ENCODE assay signal across 10 mouse cellular contexts in genomic region chr4:129410532-129410931, GRCm38 (mm10). TPM values are rescaled to one million over a fixed set of nuclear protein-coding genes. Genes with fewer than 3 reads are reported as not detected.
A peak's percentile ranks its signal among the peaks of the same experiment; 100 is the strongest.
DNase-seq lines count a peak whose midpoint lies in the region; ATAC-seq and TF ChIP-seq lines count a peak whose summit lies in the region.
"Not testable (repeated sequence)": the region's sequence is repeated elsewhere in the genome, so short reads cannot be mapped to it uniquely, and the experiment has no call there.
"Had no signal": no experiment of that assay in that cellular context is flagged by ENCODE, and none has a peak within 500 bp of the region (broad histone marks: within the 10 kb centered on the region; RNA-seq: fewer than 3 reads in every experiment).

No protein-coding gene starts in this region.

- not testable (repeated sequence) for TF ChIP-seq CTCF in intestine, postnatal 0 days (IDR thresholded peaks at IDR 0.05; ENCODE audit: low read depth); stomach, postnatal 0 days (IDR thresholded peaks at IDR 0.05; ENCODE audit: low read depth)

- H3K27me3 ChIP-seq in embryonic facial prominence, embryonic 14.5 days (replicated peaks; ENCODE audit: control insufficient read depth, insufficient read depth, low read length); intestine, postnatal 0 days (replicated peaks; ENCODE audit: control insufficient read depth, insufficient read depth, low read length); stomach, embryonic 16.5 days (ENCODE audit: control insufficient read depth, insufficient read depth, low read length); stomach, postnatal 0 days (ENCODE audit: control insufficient read depth, insufficient read depth, low read length): not testable (repeated sequence)

- WGBS in embryonic facial prominence, embryonic 14.5 days: 92% methylated on average over 3 of the region's 3 CpGs
- WGBS in intestine, postnatal 0 days: 91% methylated on average over 3 of the region's 3 CpGs
- WGBS in stomach, embryonic 16.5 days: 80% methylated on average over 3 of the region's 3 CpGs
- WGBS in stomach, postnatal 0 days: 68% methylated on average over 3 of the region's 3 CpGs

- H3K27ac ChIP-seq in embryonic facial prominence, embryonic 14.5 days (replicated peaks; ENCODE audit: low read depth, low read length); intestine, postnatal 0 days (ENCODE audit: low read depth, low read length); stomach, embryonic 16.5 days (ENCODE audit: low read length); stomach, postnatal 0 days (replicated peaks): not testable (repeated sequence)

- not testable (repeated sequence) for H3K36me3 ChIP-seq in embryonic facial prominence, embryonic 14.5 days (ENCODE audit: control insufficient read depth, insufficient read depth, low read length); intestine, postnatal 0 days (ENCODE audit: control insufficient read depth, insufficient read depth); stomach, embryonic 16.5 days (ENCODE audit: control insufficient read depth, insufficient read depth, low read length); stomach, postnatal 0 days (ENCODE audit: control insufficient read depth, insufficient read depth, low read length)

- not testable (repeated sequence) for H3K4me2 ChIP-seq in embryonic facial prominence, embryonic 14.5 days (ENCODE audit: low read depth, low read length); intestine, postnatal 0 days (replicated peaks; ENCODE audit: low read depth); stomach, embryonic 16.5 days (ENCODE audit: low read depth, low read length); stomach, postnatal 0 days (replicated peaks; ENCODE audit: low read depth)

- ATAC-seq in embryonic facial prominence, embryonic 14.5 days (ENCODE audit: low read depth): not testable (repeated sequence)
- 0 out of 2 replicates have a peak, but pooled peaks have one; percentile 51 for ATAC-seq in erythroblast, adult 5-6 weeks (replicated peaks; ENCODE audit: low FRiP score, poor library complexity, severe bottlenecking)
- ATAC-seq in intestine, postnatal 0 days: 0 out of 2 replicates have a peak, but pooled peaks have one; percentile 22
- peak; percentile 29; the same call in 1 of the 2 replicates for ATAC-seq in stomach, embryonic 16.5 days (ENCODE audit: insufficient read depth, low FRiP score)
- ATAC-seq in stomach, postnatal 0 days (ENCODE audit: low FRiP score, low TSS enrichment): peak; percentile 67

- not testable (repeated sequence) for TF ChIP-seq EP300 in stomach, postnatal 0 days (optimal IDR thresholded peaks at IDR 0.05)

- H3K9me3 ChIP-seq in embryonic facial prominence, embryonic 14.5 days (ENCODE audit: control insufficient read depth, low read length); intestine, postnatal 0 days (ENCODE audit: control insufficient read depth); stomach, embryonic 16.5 days (replicated peaks; ENCODE audit: control insufficient read depth, low read length); stomach, postnatal 0 days (ENCODE audit: control insufficient read depth, low read length): not testable (repeated sequence)

- peak; percentile 23 for DNase-seq in embryonic facial prominence, embryonic 14.5 days (ENCODE audit: low spot score)
- DNase-seq in stomach, postnatal 0 days (ENCODE audit: low spot score): peak; percentile 24

- H3K9ac ChIP-seq in embryonic facial prominence, embryonic 14.5 days (ENCODE audit: low read depth, low read length); intestine, postnatal 0 days (ENCODE audit: low read depth, low read length); stomach, embryonic 16.5 days (ENCODE audit: low read length); stomach, postnatal 0 days (ENCODE audit: low read length): not testable (repeated sequence)

- not testable (repeated sequence) for H3K4me3 ChIP-seq in embryonic facial prominence, embryonic 14.5 days (ENCODE audit: low read depth, low read length); intestine, postnatal 0 days (ENCODE audit: low read depth, low read length); stomach, embryonic 16.5 days (replicated peaks; ENCODE audit: low read length); stomach, postnatal 0 days (ENCODE audit: low read depth, low read length)

- not testable (repeated sequence) for H3K4me1 ChIP-seq in embryonic facial prominence, embryonic 14.5 days (ENCODE audit: control insufficient read depth, insufficient read depth, low read length); intestine, postnatal 0 days (replicated peaks; ENCODE audit: control insufficient read depth, insufficient read depth, low read length); stomach, embryonic 16.5 days (ENCODE audit: control insufficient read depth, insufficient read depth, low read length); stomach, postnatal 0 days (replicated peaks; ENCODE audit: control insufficient read depth, insufficient read depth)

RNA-seq across cellular contexts. Expression of gene Zbtb8b, which starts 30.1 kb away (rescaled TPM):
- polyA plus RNA-seq in embryonic facial prominence, embryonic 14.5 days (2014; fragmentation: Nextera tagmentation; extraction: Ambion mirVana): 1.3 TPM in 2 replicates
- total RNA-seq in erythroblast, adult 5-6 weeks (2015; ENCODE audit: low replicate concordance): not detected in 2 replicates
- not detected in 2 replicates for total RNA-seq in erythroblast, adult 5-6 weeks (2017; ENCODE audit: low replicate concordance)
- polyA plus RNA-seq in intestine, postnatal 0 days (2015; fragmentation: Nextera tagmentation; extraction: Ambion mirVana): 0.14 and 0.29 TPM in 2 replicates
- polyA plus RNA-seq in stomach, embryonic 16.5 days (2015; fragmentation: Nextera tagmentation; extraction: Ambion mirVana): 1.4 and 1.6 TPM in 2 replicates
- 0.68 and 0.72 TPM in 2 replicates for polyA plus RNA-seq in stomach, postnatal 0 days (2015; fragmentation: Nextera tagmentation; extraction: Ambion mirVana)
- polyA plus RNA-seq: activated CD4-positive, CD25-positive, alpha-beta regulatory T cell, adult 4 months; adrenal gland, adult 2 months; C2C12; CD4-positive, CD25-positive, alpha-beta regulatory T cell, adult 4 months; G1E had no signal

RNA-seq across cellular contexts. Expression of gene Zbtb8a, which starts 32.6 kb away (rescaled TPM):
- 4.6 and 4.9 TPM in 2 replicates for polyA plus RNA-seq in embryonic facial prominence, embryonic 14.5 days (2014; fragmentation: Nextera tagmentation; extraction: Ambion mirVana)
- total RNA-seq in erythroblast, adult 5-6 weeks (2015; ENCODE audit: low replicate concordance): 2.3 TPM in 1 of 2 replicates, not detected in the other
- 1.5 and 1.7 TPM in 2 replicates for total RNA-seq in erythroblast, adult 5-6 weeks (2017; ENCODE audit: low replicate concordance)
- 6.8 and 7.1 TPM in 2 replicates for polyA plus RNA-seq in intestine, postnatal 0 days (2015; fragmentation: Nextera tagmentation; extraction: Ambion mirVana)
- polyA plus RNA-seq in stomach, embryonic 16.5 days (2015; fragmentation: Nextera tagmentation; extraction: Ambion mirVana): 17.4 and 19.2 TPM in 2 replicates
- polyA plus RNA-seq in stomach, postnatal 0 days (2015; fragmentation: Nextera tagmentation; extraction: Ambion mirVana): 12.2 and 13.0 TPM in 2 replicates

RNA-seq across cellular contexts. Expression of gene Bsdc1, which starts 50.8 kb away (rescaled TPM):
- 27.7 and 29.0 TPM in 2 replicates for polyA plus RNA-seq in embryonic facial prominence, embryonic 14.5 days (2014; fragmentation: Nextera tagmentation; extraction: Ambion mirVana)
- total RNA-seq in erythroblast, adult 5-6 weeks (2015; ENCODE audit: low replicate concordance): 720 and 842 TPM in 2 replicates
- 1,074 and 1,469 TPM in 2 replicates for total RNA-seq in erythroblast, adult 5-6 weeks (2017; ENCODE audit: low replicate concordance)
- polyA plus RNA-seq in intestine, postnatal 0 days (2015; fragmentation: Nextera tagmentation; extraction: Ambion mirVana): 23.6 and 24.8 TPM in 2 replicates
- 28.0 and 30.5 TPM in 2 replicates for polyA plus RNA-seq in stomach, embryonic 16.5 days (2015; fragmentation: Nextera tagmentation; extraction: Ambion mirVana)
- 16.7 and 17.9 TPM in 2 replicates for polyA plus RNA-seq in stomach, postnatal 0 days (2015; fragmentation: Nextera tagmentation; extraction: Ambion mirVana)
